Mouse (Mus musculus) C2C12 (cell line): ENCODE measurements around the gene Epn2. TPM values are rescaled to one million over a fixed set of nuclear protein-coding genes. Genes with fewer than 3 reads are reported as not detected.
A peak's percentile ranks its signal among the peaks of the same experiment; 100 is the strongest.

Experiments used
- H3K27me3 ChIP-seq: one replicate; pipeline ENCODE4 v1.6.1; 2011; ENCODE audit not compliant: control insufficient read depth, insufficient read depth, insufficient read length
- H3K36me3 ChIP-seq: one replicate; pipeline ENCODE4 v1.6.1; 2011; ENCODE audit not compliant: control insufficient read depth, insufficient read depth
- H3K4me3 ChIP-seq: one replicate; pipeline ENCODE4 v1.5.1; 2011; ENCODE audit warnings: mild to moderate bottlenecking, control low read depth; ENCODE audit not compliant: poor library complexity, insufficient read depth, severe bottlenecking
- H3K79me2 ChIP-seq: one replicate; pipeline ENCODE4 v1.6.1; 2011; ENCODE audit not compliant: control insufficient read depth, insufficient read depth
- H3K79me3 ChIP-seq: one replicate; pipeline ENCODE4 v1.6.1; 2011; ENCODE audit warnings: low read depth, control low read depth
- H3ac ChIP-seq: one replicate; pipeline ENCODE3; 2011; ENCODE audit warnings: low read depth; ENCODE audit not compliant: control insufficient read depth, insufficient read length
- CEBPB ChIP-seq: IDR thresholded peaks from one replicate; pipeline ENCODE4 v1.6.1; 2011; ENCODE audit warnings: low read depth, mild to moderate bottlenecking, control low read depth, moderate library complexity
- CTCF ChIP-seq: IDR thresholded peaks from one replicate; pipeline ENCODE4 v1.5.1; 2011; ENCODE audit not compliant: control insufficient read depth, insufficient read depth, insufficient read length
- FOSL1 ChIP-seq: IDR thresholded peaks from one replicate; pipeline ENCODE4 v1.8.0; 2011; ENCODE audit warnings: mild to moderate bottlenecking, low read length; ENCODE audit not compliant: poor library complexity, insufficient read depth, severe bottlenecking
- MAX ChIP-seq: IDR thresholded peaks from one replicate; pipeline ENCODE4 v1.6.1; 2011; ENCODE audit warnings: mild to moderate bottlenecking, control low read depth
- MYOD1 ChIP-seq: IDR thresholded peaks from one replicate; pipeline ENCODE4 v1.6.1; 2011; ENCODE audit warnings: low read depth; ENCODE audit not compliant: control insufficient read depth, insufficient read length
- MYOG ChIP-seq: IDR thresholded peaks from one replicate; pipeline ENCODE4 v1.6.1; 2011; ENCODE audit not compliant: control insufficient read depth, insufficient read length; ENCODE audit errors: extremely low read depth
- USF1 ChIP-seq: IDR thresholded peaks from one replicate; pipeline ENCODE4 v1.6.1; 2011; ENCODE audit warnings: low read depth, mild to moderate bottlenecking, control low read depth, moderate library complexity
- long read RNA-seq, 2 experiments: library from polyadenylated mRNA; unstranded; transcript quantifications; one replicate each; pipeline ENCODE4 v2.0.0; 2019 to 2020
- polyA plus RNA-seq: library from polyadenylated mRNA; unstranded; fragments of >200 nt; fragmentation: generic; extraction: Trizol; gene quantifications from one replicate; pipeline ENCODE4 v1.2.1, GENCODE M21; 2012; ENCODE audit warnings: missing spikeins

Gene Epn2
- polyA plus RNA-seq: 21.1 TPM
- long read RNA-seq, experiment 1, full-length matches to known transcripts: 11 of 29 reads
- long read RNA-seq, experiment 1, partial matches to known transcripts: 3 of 29 reads
- long read RNA-seq, experiment 1, other reads (novel, unspliced or antisense): 15 of 29 reads
- long read RNA-seq, experiment 2, full-length matches to known transcripts: 238 of 361 reads
- long read RNA-seq, experiment 2, partial matches to known transcripts: 12 of 361 reads
- long read RNA-seq, experiment 2, other reads (novel, unspliced or antisense): 111 of 361 reads

GRCm38 (mm10) chr11:61578983-61579877, at the start of gene Epn2:
TSS of gene Epn2 (minus strand) at chr11:61579687.
- H3K27me3 ChIP-seq: no peaks in the 10 kb centered on the region
- H3K36me3 ChIP-seq: peaks cover 19% of the 10 kb centered on the region
- H3K4me3 ChIP-seq: peak within 1 kb of the TSS; percentile 90
- TF ChIP-seq MYOD1 (no peak), CTCF (peak; percentile 72), MAX (peak; percentile 49)
- H3K79me2 ChIP-seq: peaks cover 48% of the 10 kb centered on the region
- peak within 1 kb of the TSS; percentile 91 for H3ac ChIP-seq
- H3K79me3 ChIP-seq: peaks cover 45% of the 10 kb centered on the region

DNA sequence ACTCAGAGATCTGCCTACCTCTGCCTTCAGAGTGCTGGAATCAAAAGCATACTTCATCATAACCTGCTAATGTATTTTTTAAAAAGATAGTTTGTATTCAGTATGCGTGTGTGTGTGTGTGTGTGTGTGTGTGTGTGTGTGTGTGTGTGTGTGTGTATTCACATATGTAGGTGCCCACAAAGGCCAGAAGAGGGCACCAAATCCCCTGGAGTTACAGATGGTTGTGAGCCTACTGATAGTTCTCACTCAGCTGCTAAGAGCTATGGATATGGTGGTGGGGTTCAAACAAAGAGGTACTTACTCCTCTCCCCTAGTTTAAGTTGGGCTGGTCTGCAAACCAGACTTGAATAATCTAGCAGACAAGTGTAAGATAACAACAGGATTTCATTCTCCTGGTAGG, 47.0 kb upstream of the Epn2 start:
- Histone ChIP-seq H3ac (no peak overlapping the region), H3K27me3 (no peaks in the 10 kb centered on the region), H3K79me3 (no peaks in the 10 kb centered on the region), H3K36me3 (no peaks in the 10 kb centered on the region), H3K4me3 (no peak overlapping the region), H3K79me2 (no peaks in the 10 kb centered on the region)
- no peak for TF ChIP-seq CTCF

GRCm38 (mm10) chr11:61625136-61625535, 45.6 kb upstream of the Epn2 start:
- Histone ChIP-seq H3K36me3 (no peaks in the 10 kb centered on the region), H3K4me3 (no peak overlapping the region), H3K27me3 (no peaks in the 10 kb centered on the region), H3ac (no peak overlapping the region), H3K79me3 (no peaks in the 10 kb centered on the region), H3K79me2 (no peaks in the 10 kb centered on the region)
- TF ChIP-seq MAX: no peak
- no peak for TF ChIP-seq MYOD1
- TF ChIP-seq CTCF: no peak
- no peak for TF ChIP-seq USF1
- TF ChIP-seq FOSL1: no peak

GRCm38 (mm10) chr11:61620762-61621161, 41.3 kb upstream of the Epn2 start:
- no peaks in the 10 kb centered on the region for H3K79me2 ChIP-seq
- no peaks in the 10 kb centered on the region for H3K27me3 ChIP-seq
- H3K79me3 ChIP-seq: no peaks in the 10 kb centered on the region
- no peaks in the 10 kb centered on the region for H3K36me3 ChIP-seq
- H3ac ChIP-seq: no peak overlapping the region
- TF ChIP-seq CTCF (no peak), MYOG (no peak), MYOD1 (no peak), CEBPB (no peak), USF1 (no peak), MAX (no peak), FOSL1 (no peak)
- H3K4me3 ChIP-seq: no peak overlapping the region

GRCm38 (mm10) chr11:61620254-61620670, 40.8 kb upstream of the Epn2 start:
- Histone ChIP-seq H3K27me3 (no peaks in the 10 kb centered on the region), H3K4me3 (no peak overlapping the region), H3ac (peak overlapping the region; percentile 12), H3K79me3 (no peaks in the 10 kb centered on the region), H3K36me3 (no peaks in the 10 kb centered on the region), H3K79me2 (no peaks in the 10 kb centered on the region)
- TF ChIP-seq MYOD1 (peak; percentile 15), MAX (peak; percentile 27), CTCF (peak; percentile 93), FOSL1 (no peak), MYOG (no peak), CEBPB (no peak), USF1 (no peak)

DNA sequence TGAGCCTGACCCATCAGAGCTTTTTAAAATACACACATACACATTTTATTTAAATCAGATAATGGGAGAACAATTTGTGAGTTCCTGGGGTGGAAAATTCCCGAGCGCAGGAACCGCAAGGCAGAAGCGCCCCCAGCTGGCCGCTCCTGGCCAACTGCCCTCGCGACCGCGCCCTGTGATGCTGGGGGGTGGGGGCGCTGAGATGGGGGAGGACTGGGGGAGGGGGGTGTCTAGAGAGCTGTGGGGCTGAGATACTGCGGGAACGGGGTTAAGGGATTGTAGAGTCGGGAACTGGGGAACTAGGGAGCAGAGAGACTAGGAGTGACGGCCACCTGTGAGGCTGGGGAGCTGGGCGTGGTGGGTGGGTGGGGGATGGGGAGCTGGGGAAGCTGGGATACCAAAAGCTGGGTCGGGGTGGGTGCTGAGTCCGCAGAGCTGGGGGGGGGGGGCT, 40.3 kb upstream of the Epn2 start:
- peak overlapping the region; percentile 13 for H3ac ChIP-seq
- H3K4me3 ChIP-seq: no peak overlapping the region
- no peaks in the 10 kb centered on the region for H3K27me3 ChIP-seq
- TF ChIP-seq CTCF (peak; percentile 74), MYOG (no peak), CEBPB (no peak), MYOD1 (no peak), MAX (no peak), USF1 (no peak), FOSL1 (no peak)
- H3K36me3 ChIP-seq: no peaks in the 10 kb centered on the region
- no peaks in the 10 kb centered on the region for H3K79me2 ChIP-seq
- no peaks in the 10 kb centered on the region for H3K79me3 ChIP-seq
